Mouse (Mus musculus): ENCODE data around the gene Gstm6. TPM values are rescaled to one million over a fixed set of nuclear protein-coding genes. Genes with fewer than 3 reads are reported as not detected.

Gstm6 gene
- polyA plus RNA-seq, 1 experiment: 4.3 TPM

DNA sequence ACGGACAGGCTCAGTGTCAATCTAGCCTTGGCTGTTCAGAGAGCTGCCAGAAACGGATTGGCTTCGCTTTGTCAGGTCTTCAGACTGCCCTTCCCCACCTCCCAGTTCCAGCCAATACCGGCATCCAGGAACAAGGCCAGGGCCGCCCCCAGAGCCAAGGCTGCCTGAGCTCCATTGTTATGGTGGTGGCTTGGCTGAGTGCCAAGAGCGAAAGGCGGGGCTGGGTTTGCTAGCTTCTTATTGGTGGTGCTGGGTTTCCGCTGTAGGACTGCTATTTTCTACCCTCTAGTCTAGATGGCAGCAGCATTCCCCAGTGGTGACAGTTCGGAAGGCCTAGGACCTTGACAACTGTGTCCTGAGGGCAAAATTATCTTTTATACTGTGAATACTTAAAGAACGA lies 11.9 kb downstream of the Gstm6 start, which contains the start of gene Gstm7:
Gene Gstm7, minus strand, starts transcription at position 148 of the 400 bp plus-strand sequence.
- Histone ChIP-seq H3K4me1 (ENCODE audit: control insufficient read depth, insufficient read depth, low read length) (peaks cover 4% of the 10 kb centered on the region; the same call in 1 of the 2 replicates), H3K4me3 (ENCODE audit: insufficient read depth, low read depth, low read length) (peak within 1 kb of the TSS; percentile 46), H3K27me3 (replicated peaks; ENCODE audit: control insufficient read depth, insufficient read depth, low read length) (no peaks in the 10 kb centered on the region), H3K36me3 (ENCODE audit: control insufficient read depth, insufficient read depth, low read length) (no peaks in the 10 kb centered on the region), H3K27ac (ENCODE audit: insufficient read depth, low read depth, low read length) (peak within 1 kb of the TSS; percentile 33; the same call in 1 of the 2 replicates)
- WGBS: 6% methylated on average over 10 of the region's 10 CpGs
- TF ChIP-seq POLR2A (IDR thresholded peaks at IDR 0.05; ENCODE audit: low read depth, low read length) (no peak), CTCF (conservative IDR thresholded peaks at IDR 0.05; ENCODE audit: insufficient read depth, insufficient read length, low read depth, low read length) (peak; percentile 41)
- peak; percentile 100 for DNase-seq

DNA sequence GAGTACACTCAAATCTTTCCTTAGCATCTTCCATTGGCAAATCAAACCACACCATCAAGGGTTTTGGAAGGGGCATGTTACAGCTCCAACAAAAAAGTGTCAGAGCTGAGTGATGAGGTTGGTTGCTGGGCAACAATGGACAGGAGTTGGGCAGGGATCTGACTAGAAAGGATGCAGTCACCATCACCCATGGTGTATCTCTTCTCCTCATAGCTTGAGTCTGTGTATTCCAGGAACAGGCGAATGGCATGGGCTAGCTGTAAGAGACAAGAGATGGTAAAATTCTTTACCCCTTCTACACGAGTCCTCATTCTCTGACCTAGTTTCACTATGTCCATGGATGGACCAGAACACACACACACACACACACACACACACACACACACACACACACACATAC lies 12.4 kb downstream of the Gstm6 start:
- 59% methylated on average over 2 of the region's 2 CpGs for WGBS
- peak overlapping the region; percentile 46 for H3K4me3 ChIP-seq (ENCODE audit: insufficient read depth, low read depth, low read length)
- H3K27me3 ChIP-seq (replicated peaks; ENCODE audit: control insufficient read depth, insufficient read depth, low read length): no peaks in the 10 kb centered on the region
- H3K36me3 ChIP-seq (ENCODE audit: control insufficient read depth, insufficient read depth, low read length): no peaks in the 10 kb centered on the region
- H3K27ac ChIP-seq (ENCODE audit: insufficient read depth, low read depth, low read length): peak overlapping the region; percentile 33; the same call in 1 of the 2 replicates
- TF ChIP-seq CTCF (conservative IDR thresholded peaks at IDR 0.05; ENCODE audit: insufficient read depth, insufficient read length, low read depth, low read length) (no peak), POLR2A (IDR thresholded peaks at IDR 0.05; ENCODE audit: low read depth, low read length) (no peak)
- peaks cover 4% of the 10 kb centered on the region; the same call in 1 of the 2 replicates for H3K4me1 ChIP-seq (ENCODE audit: control insufficient read depth, insufficient read depth, low read length)
- no peak for DNase-seq

DNA sequence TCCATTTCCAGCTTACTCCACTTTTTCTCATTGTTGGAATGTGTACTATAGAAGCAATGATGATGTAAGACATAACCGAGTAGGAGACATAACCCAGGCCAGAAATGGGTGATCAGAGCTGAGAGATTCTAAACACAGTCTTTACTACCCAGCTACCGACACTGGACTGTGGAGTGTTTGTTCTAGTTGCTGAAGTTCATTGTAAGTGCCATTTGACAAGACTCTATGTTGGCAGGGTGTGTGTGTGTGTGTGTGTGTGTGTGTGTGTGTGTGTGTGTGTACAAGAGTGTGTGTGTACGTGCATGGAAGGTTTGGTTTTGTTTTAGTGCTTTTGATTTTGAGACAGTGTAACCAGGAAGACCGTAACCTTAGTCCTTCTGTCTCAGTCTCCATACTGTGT lies 13.8 kb downstream of the Gstm6 start:
- 91% methylated on average over 4 of the region's 4 CpGs for WGBS
- no peak overlapping the region for H3K4me3 ChIP-seq (ENCODE audit: insufficient read depth, low read depth, low read length)
- peaks cover 4% of the 10 kb centered on the region; the same call in 1 of the 2 replicates for H3K4me1 ChIP-seq (ENCODE audit: control insufficient read depth, insufficient read depth, low read length)
- H3K36me3 ChIP-seq (ENCODE audit: control insufficient read depth, insufficient read depth, low read length): no peaks in the 10 kb centered on the region
- H3K27ac ChIP-seq (ENCODE audit: insufficient read depth, low read depth, low read length): no peak overlapping the region
- DNase-seq: no peak
- H3K27me3 ChIP-seq (replicated peaks; ENCODE audit: control insufficient read depth, insufficient read depth, low read length): no peaks in the 10 kb centered on the region
- TF ChIP-seq POLR2A (IDR thresholded peaks at IDR 0.05; ENCODE audit: low read depth, low read length): no peak
- no peak for TF ChIP-seq CTCF (conservative IDR thresholded peaks at IDR 0.05; ENCODE audit: insufficient read depth, insufficient read length, low read depth, low read length)

DNA sequence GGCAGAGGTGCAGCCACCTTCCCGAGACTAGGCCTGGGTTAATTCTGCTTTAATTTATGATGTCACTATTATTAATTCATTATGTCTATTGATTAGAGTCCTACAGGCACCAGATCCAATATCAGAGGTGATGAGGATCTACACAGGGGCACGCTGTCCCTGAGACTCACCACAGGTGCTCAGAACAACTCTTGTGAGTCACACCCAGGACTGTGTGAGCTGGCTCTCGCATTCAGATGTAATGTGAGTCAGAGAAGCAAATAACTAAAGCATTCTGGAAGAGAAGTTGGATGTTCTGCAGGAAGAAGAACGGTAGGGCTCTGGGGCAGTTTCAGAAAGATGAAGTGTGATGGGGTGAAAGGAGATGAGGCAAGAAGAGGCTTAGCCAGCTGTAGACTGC lies 14.3 kb downstream of the Gstm6 start:
- 85% methylated on average over 4 of the region's 4 CpGs for WGBS
- no peak for DNase-seq

DNA sequence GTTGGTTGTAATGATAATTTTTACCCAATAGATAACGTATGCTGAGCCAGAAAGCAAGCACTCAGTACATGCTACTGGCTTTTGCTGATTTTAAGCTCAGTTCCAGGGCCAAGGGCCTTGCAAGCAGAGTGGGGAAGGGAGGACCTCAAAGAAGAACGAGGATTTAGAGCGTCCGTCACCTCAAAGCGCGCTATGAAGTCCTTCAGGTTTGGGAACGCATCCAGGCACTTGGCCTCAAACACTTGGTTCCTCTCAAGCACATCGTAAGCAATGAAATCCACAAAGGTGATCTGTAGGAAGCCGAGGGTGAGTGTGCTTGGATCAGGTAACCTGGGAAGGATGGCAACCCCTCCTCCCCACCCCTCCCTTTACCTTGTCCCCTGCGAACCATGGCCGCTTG lies 14.9 kb downstream of the Gstm6 start:
- Histone ChIP-seq H3K4me1 (ENCODE audit: control insufficient read depth, insufficient read depth, low read length) (peaks cover 4% of the 10 kb centered on the region; the same call in 1 of the 2 replicates), H3K27ac (ENCODE audit: insufficient read depth, low read depth, low read length) (no peak overlapping the region), H3K36me3 (ENCODE audit: control insufficient read depth, insufficient read depth, low read length) (no peaks in the 10 kb centered on the region), H3K27me3 (replicated peaks; ENCODE audit: control insufficient read depth, insufficient read depth, low read length) (no peaks in the 10 kb centered on the region), H3K4me3 (ENCODE audit: insufficient read depth, low read depth, low read length) (no peak overlapping the region)
- TF ChIP-seq CTCF (conservative IDR thresholded peaks at IDR 0.05; ENCODE audit: insufficient read depth, insufficient read length, low read depth, low read length) (no peak), POLR2A (IDR thresholded peaks at IDR 0.05; ENCODE audit: low read depth, low read length) (no peak)
- no peak for DNase-seq
- WGBS: 80% methylated on average over 11 of the region's 11 CpGs

More for the DNA sequence above, 14.3 kb downstream of the Gstm6 start:
- Histone ChIP-seq H3K4me1 (ENCODE audit: control insufficient read depth, insufficient read depth, low read length) (peaks cover 4% of the 10 kb centered on the region; the same call in 1 of the 2 replicates), H3K36me3 (ENCODE audit: control insufficient read depth, insufficient read depth, low read length) (no peaks in the 10 kb centered on the region), H3K27ac (ENCODE audit: insufficient read depth, low read depth, low read length) (no peak overlapping the region), H3K27me3 (replicated peaks; ENCODE audit: control insufficient read depth, insufficient read depth, low read length) (no peaks in the 10 kb centered on the region), H3K4me3 (ENCODE audit: insufficient read depth, low read depth, low read length) (no peak overlapping the region)
- TF ChIP-seq POLR2A (IDR thresholded peaks at IDR 0.05; ENCODE audit: low read depth, low read length): no peak
- no peak for TF ChIP-seq CTCF (conservative IDR thresholded peaks at IDR 0.05; ENCODE audit: insufficient read depth, insufficient read length, low read depth, low read length)

DNA sequence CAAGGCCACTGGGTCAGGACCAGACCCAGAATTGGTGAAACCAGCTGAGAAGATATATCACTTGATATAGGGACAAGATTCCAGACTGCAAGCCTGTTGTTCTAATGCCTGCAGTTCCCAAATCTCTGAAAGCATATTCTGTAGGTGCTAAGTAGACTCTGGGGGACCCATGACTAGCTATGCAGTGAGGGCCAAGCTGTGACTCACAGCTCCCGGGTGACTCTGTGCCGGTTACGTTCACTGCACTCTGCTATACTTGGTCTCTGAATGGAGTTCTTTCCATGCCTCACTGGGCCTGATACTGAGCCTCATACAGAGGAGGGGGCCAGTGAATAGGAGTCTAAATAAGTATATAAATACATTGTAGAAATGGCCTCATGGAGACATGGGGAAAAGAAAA lies 15.7 kb downstream of the Gstm6 start:
- DNase-seq: no peak
- Histone ChIP-seq H3K27me3 (replicated peaks; ENCODE audit: control insufficient read depth, insufficient read depth, low read length) (no peaks in the 10 kb centered on the region), H3K4me3 (ENCODE audit: insufficient read depth, low read depth, low read length) (no peak overlapping the region), H3K4me1 (ENCODE audit: control insufficient read depth, insufficient read depth, low read length) (peaks cover 4% of the 10 kb centered on the region; the same call in 1 of the 2 replicates), H3K27ac (ENCODE audit: insufficient read depth, low read depth, low read length) (no peak overlapping the region), H3K36me3 (ENCODE audit: control insufficient read depth, insufficient read depth, low read length) (no peaks in the 10 kb centered on the region)
- WGBS: 63% methylated on average over 3 of the region's 3 CpGs
- no peak for TF ChIP-seq CTCF (conservative IDR thresholded peaks at IDR 0.05; ENCODE audit: insufficient read depth, insufficient read length, low read depth, low read length)
- TF ChIP-seq POLR2A (IDR thresholded peaks at IDR 0.05; ENCODE audit: low read depth, low read length): no peak

DNA sequence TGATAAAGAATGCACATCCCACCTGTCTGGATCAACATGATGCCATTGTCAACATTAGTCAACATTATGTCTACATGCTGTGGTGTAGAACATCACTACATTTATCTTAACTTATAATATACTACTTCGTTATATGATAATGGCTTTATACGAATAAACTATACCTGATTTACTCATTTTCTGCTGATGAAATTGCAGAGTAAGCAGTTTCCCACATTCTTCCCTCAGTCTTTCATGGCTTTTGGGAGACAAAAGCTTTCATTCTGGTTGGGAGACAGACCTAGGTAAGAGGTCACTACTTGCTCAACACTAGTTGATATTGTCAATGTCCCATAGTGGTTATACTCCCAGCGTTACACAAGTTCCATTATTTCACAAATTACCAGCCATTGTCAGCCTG lies 18.2 kb downstream of the Gstm6 start:
- no peaks in the 10 kb centered on the region for H3K36me3 ChIP-seq (ENCODE audit: control insufficient read depth, insufficient read depth, low read length)
- WGBS: 97% methylated on average over 3 of the region's 3 CpGs
- DNase-seq: no peak
- H3K27me3 ChIP-seq (replicated peaks; ENCODE audit: control insufficient read depth, insufficient read depth, low read length): no peaks in the 10 kb centered on the region
- no peak overlapping the region for H3K4me3 ChIP-seq (ENCODE audit: insufficient read depth, low read depth, low read length)
- no peaks in the 10 kb centered on the region for H3K4me1 ChIP-seq (ENCODE audit: control insufficient read depth, insufficient read depth, low read length)
- no peak overlapping the region for H3K27ac ChIP-seq (ENCODE audit: insufficient read depth, low read depth, low read length)
- no peak for TF ChIP-seq POLR2A (IDR thresholded peaks at IDR 0.05; ENCODE audit: low read depth, low read length)
- no peak for TF ChIP-seq CTCF (conservative IDR thresholded peaks at IDR 0.05; ENCODE audit: insufficient read depth, insufficient read length, low read depth, low read length)
